Mouse (Mus musculus) left cerebral cortex, postnatal 10 days (tissue): ENCODE measurements at regions not wholly inside any gene's neighbourhood (a gene's known extent, or its start where the extent isn't known, plus 50 kb on each side); places are given as distances from the start of the nearest gene placed in this dataset.
A peak's percentile ranks its signal among the peaks of the same experiment; 100 is the strongest.

Experiments used
- DNase-seq, 2 experiments: peaks; one replicate each; pipeline ENCODE4 v3.0.0; 2021 to 2022; ENCODE audit warnings: low spot score in 2 of 2, mixed read lengths in 1 of 2; ENCODE audit errors: extremely low spot score in 1 of 2
- intact Hi-C: fragments of 180-260 bp; cut with DNase I; formaldehyde crosslinking; loops from one replicate; pipeline ENCODE4 v1.15.1; 2025

GRCm38 (mm10) chr1:69470614-69471250 is 216.3 kb downstream of the Ikzf2 start:
- no peak for DNase-seq
- intact Hi-C loops: no loop called here

GRCm38 (mm10) chr1:69469158-69469901 is 217.7 kb downstream of the Ikzf2 start:
- intact Hi-C loops: no loop called here
- no peak for DNase-seq

- intact Hi-C loops: no loop called here
- no peak for DNase-seq
These were observed 220.3 kb downstream of the Ikzf2 start for GRCm38 (mm10) chr1:69466534-69467275.

- DNase-seq: no peak
- intact Hi-C loops: no loop called here
These were observed 225.9 kb downstream of the Ikzf2 start for GRCm38 (mm10) chr1:69461191-69461590.

- intact Hi-C loops: no loop called here
- no peak for DNase-seq
These were observed 227.1 kb downstream of the Ikzf2 start for GRCm38 (mm10) chr1:69459899-69460298.

GRCm38 (mm10) chr1:69457471-69457870 is 229.6 kb downstream of the Ikzf2 start:
- intact Hi-C loops: no loop called here

GRCm38 (mm10) chr1:69453991-69454390 is 233.1 kb downstream of the Ikzf2 start:
- intact Hi-C loops: no loop called here
- no peak for DNase-seq

More at GRCm38 (mm10) chr1:69457471-69457870, 229.6 kb downstream of the Ikzf2 start:
- DNase-seq: no peak

GRCm38 (mm10) chr1:69452910-69453309 is 234.1 kb downstream of the Ikzf2 start:
- intact Hi-C loops: no loop called here
- DNase-seq: no peak

- intact Hi-C loops: no loop called here
- DNase-seq: no peak
These were observed 236.6 kb downstream of the Ikzf2 start for GRCm38 (mm10) chr1:69450455-69450854.

GRCm38 (mm10) chr1:69447276-69447675 is 239.8 kb downstream of the Ikzf2 start:
- intact Hi-C loops: no loop called here
- no peak for DNase-seq

GRCm38 (mm10) chr1:69444722-69445121 is 242.3 kb downstream of the Ikzf2 start:
- no peak for DNase-seq
- intact Hi-C loops: no loop called here

GRCm38 (mm10) chr1:69443466-69443865 is 243.6 kb downstream of the Ikzf2 start:
- intact Hi-C loops: no loop called here

GRCm38 (mm10) chr1:69440564-69441334 is 246.3 kb downstream of the Ikzf2 start:
- intact Hi-C loops: no loop called here
- no peak for DNase-seq

More at GRCm38 (mm10) chr1:69443466-69443865, 243.6 kb downstream of the Ikzf2 start:
- DNase-seq: no peak

GRCm38 (mm10) chr1:69437042-69437441 is 250.0 kb downstream of the Ikzf2 start:
- intact Hi-C loops: no loop called here
- peak in 1 of 2 experiments; percentile 49 for DNase-seq

GRCm38 (mm10) chr1:69433655-69434357 is 253.2 kb downstream of the Ikzf2 start:
- intact Hi-C loops: no loop called here
- DNase-seq: no peak

- intact Hi-C loops: no loop called here
- DNase-seq: no peak
These were observed 256.2 kb downstream of the Ikzf2 start for GRCm38 (mm10) chr1:69430683-69431407.

- intact Hi-C loops: no loop called here
- no peak for DNase-seq
These were observed 257.4 kb downstream of the Ikzf2 start for GRCm38 (mm10) chr1:69429632-69430031.

- no peak for DNase-seq
- intact Hi-C loops: no loop called here
These were observed 289.4 kb downstream of the Ikzf2 start for GRCm38 (mm10) chr1:69397676-69398075.
